Mouse (Mus musculus) kidney, adult 11 months (tissue): ENCODE measurements around the gene Gpr107.

ENCODE experiments used
- DNase-seq: peaks from one replicate; pipeline ENCODE4 v3.0.0; 2022

Gene Gpr107

GRCm38 (mm10) chr2:31127899-31128298, 24.2 kb upstream of the Gpr107 start:
- no peak for DNase-seq

- no peak for DNase-seq
These were observed 22.2 kb upstream of the Gpr107 start for GRCm38 (mm10) chr2:31129742-31130518.

GRCm38 (mm10) chr2:31130815-31131299, 21.3 kb upstream of the Gpr107 start:
- DNase-seq: no peak

GRCm38 (mm10) chr2:31132682-31133081, 19.4 kb upstream of the Gpr107 start:
- DNase-seq: no peak

GRCm38 (mm10) chr2:31133981-31134380, 18.1 kb upstream of the Gpr107 start:
- no peak for DNase-seq

GRCm38 (mm10) chr2:31135512-31135931, 16.6 kb upstream of the Gpr107 start:
- DNase-seq: no peak

GRCm38 (mm10) chr2:31136338-31136737, 15.8 kb upstream of the Gpr107 start:
- DNase-seq: no peak

- DNase-seq: no peak
These were observed 15.0 kb upstream of the Gpr107 start for GRCm38 (mm10) chr2:31137018-31137590.

GRCm38 (mm10) chr2:31139174-31139632, 12.9 kb upstream of the Gpr107 start:
- DNase-seq: no peak

- no peak for DNase-seq
These were observed 11.9 kb upstream of the Gpr107 start for GRCm38 (mm10) chr2:31139991-31140771.

GRCm38 (mm10) chr2:31140772-31141073, 11.4 kb upstream of the Gpr107 start:
- no peak for DNase-seq

GRCm38 (mm10) chr2:31141074-31141866, 10.8 kb upstream of the Gpr107 start:
- DNase-seq: no peak

- DNase-seq: peak; percentile 83
These were observed 10.2 kb upstream of the Gpr107 start, which contains the start of gene Fnbp1 for GRCm38 (mm10) chr2:31141867-31142454. Fnbp1 (minus strand) TSS chr2:31142008.

- no peak for DNase-seq
These were observed 9.6 kb upstream of the Gpr107 start for GRCm38 (mm10) chr2:31142505-31142904.

GRCm38 (mm10) chr2:31143326-31143725, 8.8 kb upstream of the Gpr107 start:
- no peak for DNase-seq

GRCm38 (mm10) chr2:31143768-31144695, 8.1 kb upstream of the Gpr107 start:
- DNase-seq: no peak

GRCm38 (mm10) chr2:31144901-31145300, 7.2 kb upstream of the Gpr107 start:
- DNase-seq: no peak

GRCm38 (mm10) chr2:31147054-31147453, 5.1 kb upstream of the Gpr107 start:
- no peak for DNase-seq

- DNase-seq: no peak
These were observed 1.4 kb upstream of the Gpr107 start for GRCm38 (mm10) chr2:31150762-31151161.

GRCm38 (mm10) chr2:31156846-31157245, 4.7 kb downstream of the Gpr107 start:
- no peak for DNase-seq
